Mouse (Mus musculus) thymus, adult 2 months (tissue): ENCODE data around the gene Exoc6b. TPM values are rescaled to one million over a fixed set of nuclear protein-coding genes. Genes with fewer than 3 reads are reported as not detected.

Experiments
- DNase-seq: peaks from one replicate; pipeline ENCODE4 v3.0.0; 2021
- H3K27ac ChIP-seq: fragments of 200-500 bp; 2 replicates; pipeline ENCODE4 v1.5.1; 2012; ENCODE audit warnings: low read length, control low read depth; ENCODE audit not compliant: control insufficient read depth, insufficient read depth
- H3K27me3 ChIP-seq: fragments of 200-500 bp; 2 replicates; pipeline ENCODE4 v1.6.1; 2012; ENCODE audit warnings: mild to moderate bottlenecking, low read length, moderate library complexity, mixed read lengths; ENCODE audit not compliant: control insufficient read depth, insufficient read depth
- H3K36me3 ChIP-seq: fragments of 200-500 bp; 2 replicates; pipeline ENCODE4 v1.6.1; 2012; ENCODE audit warnings: mild to moderate bottlenecking, low read length, moderate library complexity; ENCODE audit not compliant: control insufficient read depth, insufficient read depth
- H3K4me1 ChIP-seq: fragments of 200-500 bp; replicated peaks from 2 replicates; pipeline ENCODE4 v1.6.1; 2012; ENCODE audit warnings: low read length; ENCODE audit not compliant: control insufficient read depth, insufficient read depth
- H3K4me3 ChIP-seq: fragments of 200-500 bp; 2 replicates; pipeline ENCODE4 v1.5.1; 2012; ENCODE audit warnings: mild to moderate bottlenecking, low read length, control low read depth, moderate library complexity; ENCODE audit not compliant: control insufficient read depth, insufficient read depth
- CTCF ChIP-seq: fragments of 200-500 bp; IDR thresholded peaks from 2 replicates; pipeline ENCODE4 v1.5.1; 2012; ENCODE audit warnings: mild to moderate bottlenecking, control low read depth, low read length, moderate library complexity, borderline replicate concordance; ENCODE audit not compliant: control insufficient read depth, poor library complexity, insufficient read depth; ENCODE audit errors: extremely low read depth
- POLR2A ChIP-seq: fragments of 200-500 bp; IDR thresholded peaks from 2 replicates; pipeline ENCODE4 v1.6.1; 2012; ENCODE audit warnings: mild to moderate bottlenecking, low read length, control low read depth, moderate library complexity; ENCODE audit not compliant: control insufficient read depth, poor library complexity, insufficient read depth; ENCODE audit errors: extremely low read depth
- WGBS: fragments of 180-500 bp; shearing (Covaris S2); methylation state at CpG from one replicate; pipeline ENCODE4 v1.1.7; 2018; 5-methylcytosine and 5-hydroxymethylcytosine counted together
- polyA plus RNA-seq: library from polyadenylated mRNA; depleted of rRNA; stranded (reverse); fragments of >200 nt; gene quantifications from 2 replicates; pipeline ENCODE4 v1.2.3, GENCODE M21; 2012

Gene Exoc6b
- polyA plus RNA-seq, 1 experiment = 8.2 TPM

GRCm38 (mm10) chr6:84588221-84588894 lies 481.0 kb downstream of the Exoc6b start:
- H3K27ac ChIP-seq = no peak overlapping the region
- peaks cover 11% of the 10 kb centered on the region for H3K4me1 ChIP-seq
- H3K4me3 ChIP-seq = no peak overlapping the region
- no peak for DNase-seq
- no peaks in the 10 kb centered on the region for H3K36me3 ChIP-seq
- WGBS = 2% methylated on average over 41 of the region's 41 CpGs
- TF ChIP-seq CTCF (no peak), POLR2A (no peak)
- peaks cover 38% of the 10 kb centered on the region for H3K27me3 ChIP-seq

GRCm38 (mm10) chr6:84587471-84588101 lies 481.7 kb downstream of the Exoc6b start:
- Histone ChIP-seq H3K36me3 (no peaks in the 10 kb centered on the region), H3K4me1 (peaks cover 18% of the 10 kb centered on the region), H3K4me3 (no peak overlapping the region; the same call in 1 of the 2 replicates), H3K27ac (no peak overlapping the region), H3K27me3 (peaks cover 38% of the 10 kb centered on the region)
- no peak for DNase-seq
- TF ChIP-seq POLR2A (no peak), CTCF (no peak)
- WGBS = 1% methylated on average over 51 of the region's 51 CpGs

GRCm38 (mm10) chr6:84586551-84587200 lies 482.6 kb downstream of the Exoc6b start:
- Histone ChIP-seq H3K4me3 (no peak overlapping the region), H3K4me1 (peaks cover 18% of the 10 kb centered on the region), H3K36me3 (no peaks in the 10 kb centered on the region), H3K27ac (no peak overlapping the region), H3K27me3 (peaks cover 38% of the 10 kb centered on the region)
- TF ChIP-seq CTCF (no peak), POLR2A (no peak)
- 8% methylated on average over 28 of the region's 28 CpGs for WGBS
- no peak for DNase-seq

GRCm38 (mm10) chr6:84585686-84586300 lies 483.5 kb downstream of the Exoc6b start:
- WGBS = 2% methylated on average over 37 of the region's 37 CpGs
- no peak for DNase-seq
- Histone ChIP-seq H3K27me3 (peaks cover 38% of the 10 kb centered on the region), H3K36me3 (no peaks in the 10 kb centered on the region), H3K27ac (no peak overlapping the region; the same call in 1 of the 2 replicates), H3K4me1 (peaks cover 18% of the 10 kb centered on the region), H3K4me3 (no peak overlapping the region)
- TF ChIP-seq CTCF (no peak), POLR2A (no peak)

- DNase-seq = no peak
- peaks cover 18% of the 10 kb centered on the region for H3K4me1 ChIP-seq
- WGBS = 2% methylated on average over 66 of the region's 66 CpGs
- H3K36me3 ChIP-seq = no peaks in the 10 kb centered on the region
- TF ChIP-seq CTCF (no peak), POLR2A (no peak)
- no peak overlapping the region for H3K27ac ChIP-seq
- peaks cover 38% of the 10 kb centered on the region for H3K27me3 ChIP-seq
- H3K4me3 ChIP-seq = no peak overlapping the region
These were observed 484.3 kb downstream of the Exoc6b start for GRCm38 (mm10) chr6:84584783-84585685.
